Mouse (Mus musculus) frontal cortex, adult (tissue): ENCODE measurements around the gene Notch4.

Experiments used
- ATAC-seq: cut with Nextera tagmentation; 2 replicates; pipeline ENCODE4 v1.9.2; 2017; ENCODE audit warnings: mild to moderate bottlenecking, moderate library complexity, mixed read lengths; ENCODE audit not compliant: low TSS enrichment

Gene Notch4

DNA sequence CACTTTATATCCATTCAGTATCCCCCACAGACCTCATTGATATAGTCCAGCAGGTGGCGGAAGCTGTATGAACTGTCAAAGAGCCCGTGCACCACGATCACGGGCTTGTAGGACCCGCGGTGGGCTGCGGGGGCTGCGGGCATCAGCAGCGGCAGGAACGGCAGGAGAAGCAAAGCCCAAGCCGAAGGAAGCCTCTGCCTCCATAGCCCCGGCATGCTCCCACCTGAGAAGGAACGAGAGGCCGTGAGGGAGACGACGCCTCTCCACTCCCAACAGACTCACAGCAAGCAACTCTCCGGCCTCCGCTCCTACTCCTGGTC, 62.7 kb downstream of the Notch4 start:
- ATAC-seq, result peak; percentile 14; the same call in 1 of the 2 replicates

DNA sequence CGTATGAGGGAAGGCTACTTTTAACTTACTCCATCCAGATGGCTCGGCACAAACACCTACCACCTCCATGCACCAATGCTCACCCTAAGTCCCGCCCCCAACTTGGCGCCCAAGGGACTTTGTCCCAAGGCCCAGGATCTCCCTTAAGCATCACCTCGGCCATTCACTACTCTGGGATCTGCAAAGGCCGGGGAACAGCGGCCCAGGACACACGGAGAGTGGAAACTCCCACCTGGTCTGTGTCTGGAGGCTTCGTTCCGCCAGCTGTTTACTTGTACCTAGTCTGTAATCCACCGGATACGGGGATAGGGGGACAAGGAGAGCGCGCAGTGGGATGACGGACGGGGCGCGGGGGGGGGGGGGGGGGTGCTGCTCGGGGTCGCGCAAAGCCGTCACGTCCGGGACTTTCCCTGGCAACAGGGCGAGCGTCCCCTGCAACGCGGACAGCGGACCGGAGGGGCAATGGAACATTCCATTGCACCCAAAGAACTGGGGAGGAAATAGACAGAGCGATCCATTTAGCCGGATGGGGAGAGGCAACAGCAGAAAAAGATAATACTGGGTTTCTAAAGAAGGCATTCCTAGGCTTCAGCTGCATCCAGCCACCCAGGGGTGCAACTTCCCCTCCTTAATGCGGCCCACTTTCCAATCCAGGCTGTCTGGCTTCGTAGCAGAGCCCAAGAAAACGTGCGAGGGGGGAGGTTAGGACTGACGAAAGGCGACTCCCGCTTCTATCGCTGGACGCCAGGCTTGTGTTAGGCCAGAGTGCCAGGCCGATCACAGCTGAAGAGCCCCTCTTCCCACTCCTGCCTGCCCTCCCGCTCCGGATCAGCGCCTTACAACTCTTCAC, 63.2 kb downstream of the Notch4 start:
- ATAC-seq, result peak; percentile 38

- no peak for ATAC-seq
Measured at GRCm38 (mm10) chr17:34627943-34628643, 64.0 kb downstream of the Notch4 start, which contains the start of gene Ppt2. Gene Ppt2, minus strand, starts transcription at chr17:34628510.

DNA sequence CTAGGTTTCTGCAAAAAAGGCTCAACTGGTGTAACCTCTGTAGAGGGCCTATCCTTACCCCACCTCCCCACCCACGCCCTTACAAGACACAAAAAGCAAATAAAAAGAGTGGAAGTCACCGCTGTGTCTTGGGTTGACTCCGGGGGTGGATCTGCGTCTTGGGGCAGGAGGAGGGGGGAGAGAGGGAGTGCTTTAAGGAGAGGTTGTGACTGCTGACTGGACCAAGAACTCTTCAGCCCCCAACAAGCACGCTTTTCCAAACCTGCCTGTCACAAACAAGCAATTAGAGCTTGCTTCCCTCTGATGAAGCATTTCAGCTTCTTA, 64.5 kb downstream of the Notch4 start:
- no peak for ATAC-seq

DNA sequence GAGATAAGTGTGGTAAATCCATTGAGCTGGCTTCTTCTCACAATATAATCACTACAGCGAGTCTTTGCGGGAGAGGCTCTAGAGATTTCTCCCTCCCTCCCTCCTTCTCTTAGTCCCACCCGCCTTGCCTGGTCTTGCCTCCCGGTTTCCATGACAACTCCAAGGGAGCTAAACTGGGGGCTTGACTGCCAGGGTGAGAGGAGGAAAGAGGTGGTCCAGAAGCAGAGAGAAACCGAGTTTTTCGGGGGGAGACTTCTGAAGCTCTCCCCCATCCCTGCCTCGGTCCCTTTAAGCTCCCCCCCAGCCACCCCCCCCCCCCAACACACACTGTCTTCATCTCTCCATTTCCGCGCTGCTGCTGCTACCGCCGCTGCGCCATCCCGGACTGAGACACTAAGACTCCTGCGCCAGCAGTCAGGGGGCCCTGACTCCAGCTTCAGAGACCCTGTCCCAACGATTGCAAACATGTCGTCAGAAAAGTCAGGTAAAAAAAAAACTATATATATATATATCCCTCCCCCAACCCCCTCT, 65.2 kb downstream of the Notch4 start, which contains the start of gene Prrt1:
Prrt1 (plus strand) TSS at position 313 of the 531 bp plus-strand sequence.
- peak; percentile 29 for ATAC-seq

GRCm38 (mm10) chr17:34629796-34630603, 65.9 kb downstream of the Notch4 start:
- no peak for ATAC-seq

- no peak for ATAC-seq
Measured at GRCm38 (mm10) chr17:34630761-34631301, 66.8 kb downstream of the Notch4 start.

GRCm38 (mm10) chr17:34631647-34632046, 67.6 kb downstream of the Notch4 start:
- no peak for ATAC-seq

GRCm38 (mm10) chr17:34632261-34632691, 68.2 kb downstream of the Notch4 start:
- ATAC-seq, result peak; percentile 74

DNA sequence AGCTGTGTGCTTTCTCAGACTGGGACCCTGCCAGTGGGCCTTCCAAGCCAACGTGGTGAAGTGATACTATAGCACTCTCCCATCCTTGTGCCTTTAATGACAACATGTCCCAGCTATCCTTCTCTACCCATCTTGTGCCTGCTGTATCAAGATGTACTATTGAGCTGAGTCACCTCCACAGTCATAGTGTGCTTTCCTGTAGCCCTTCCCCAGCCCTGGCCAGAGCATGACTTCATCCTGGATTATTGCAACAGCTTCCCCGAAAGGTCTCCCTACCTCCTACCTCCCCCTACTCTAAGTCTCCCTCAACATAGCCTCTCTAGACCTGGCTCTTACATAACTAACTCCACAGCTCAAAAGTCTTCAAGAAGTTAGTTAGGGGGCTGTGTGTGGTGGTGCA, 71.6 kb downstream of the Notch4 start:
- ATAC-seq, result no peak

DNA sequence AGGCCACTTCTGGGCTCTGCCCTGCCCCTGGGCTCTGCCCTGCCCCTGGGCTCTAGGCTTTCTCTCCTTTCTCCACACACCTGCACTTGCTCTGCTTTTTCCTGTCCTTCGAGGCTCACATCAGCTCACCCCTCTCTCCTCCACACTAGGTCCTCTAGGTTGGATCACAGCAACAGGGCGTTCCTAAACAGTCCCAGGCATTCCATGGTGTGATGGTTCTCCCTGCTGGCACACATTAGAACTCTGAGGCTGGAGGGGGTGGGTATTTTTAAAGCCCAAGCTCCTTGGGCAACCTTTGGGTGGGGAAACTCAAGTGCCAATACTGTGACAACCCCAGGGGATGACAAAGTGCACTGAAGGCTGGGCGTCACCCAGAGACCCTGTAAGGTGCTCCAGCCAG, 73.4 kb downstream of the Notch4 start:
- no peak for ATAC-seq
